Mouse (Mus musculus): ENCODE measurements around the gene Mfsd2a. TPM values are rescaled to one million over a fixed set of nuclear protein-coding genes. Genes with fewer than 3 reads are reported as not detected.

Mfsd2a gene
- polyA plus RNA-seq, 1 experiment from 2014 or later: 8.7 TPM

DNA sequence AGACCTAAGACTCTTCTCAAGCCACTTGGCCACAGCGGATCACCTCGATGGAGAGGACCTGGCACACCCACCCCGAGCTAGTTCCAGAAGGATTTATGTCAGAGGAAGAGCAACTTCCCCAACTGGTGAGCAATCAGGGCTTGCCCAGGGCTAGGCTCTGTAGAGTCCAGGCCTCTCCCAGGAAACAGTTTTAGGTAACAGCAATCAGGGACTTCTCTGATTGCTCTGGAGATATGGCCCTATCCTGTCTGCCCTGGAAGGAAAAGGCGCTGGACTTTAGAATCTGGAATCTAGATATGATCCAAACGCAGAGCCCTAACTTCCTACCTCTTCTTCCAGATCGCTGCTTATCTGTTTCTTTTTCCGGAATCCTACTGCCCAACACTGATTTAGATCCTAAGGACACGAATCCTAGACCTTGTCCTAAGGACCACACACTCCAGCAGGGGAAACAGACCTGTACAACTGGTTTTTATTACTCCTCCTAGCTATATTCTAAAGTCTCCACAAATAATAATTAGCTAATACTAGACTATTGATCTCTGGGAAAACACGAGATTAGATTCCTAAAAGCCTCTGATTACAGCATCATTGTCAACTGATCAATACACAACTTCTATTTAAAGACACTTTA is 25.4 kb downstream of the Mfsd2a start:
- DNase-seq (ENCODE audit: low spot score) (no peak), ATAC-seq (ENCODE audit: insufficient number of reproducible peaks, low FRiP score, low TSS enrichment, low read depth) (no peak)
- no peak overlapping the region for H3K4me3 ChIP-seq (ENCODE audit: low read depth, low read length)
- H3K27me3 ChIP-seq (ENCODE audit: control insufficient read depth, insufficient read depth, low read length): no peaks in the 10 kb centered on the region
- no peak overlapping the region for H3K9ac ChIP-seq (ENCODE audit: low read length)
- H3K9me3 ChIP-seq (ENCODE audit: control insufficient read depth, low read length): no peaks in the 10 kb centered on the region
- no peaks in the 10 kb centered on the region for H3K36me3 ChIP-seq (ENCODE audit: control insufficient read depth, insufficient read depth, low read length)
- H3K27ac ChIP-seq (replicated peaks; ENCODE audit: low read depth, low read length): no peak overlapping the region
- 83% methylated on average over 9 of the region's 9 CpGs for WGBS
- H3K4me1 ChIP-seq (ENCODE audit: control insufficient read depth, insufficient read depth, low read length): no peaks in the 10 kb centered on the region
- no peak overlapping the region for H3K4me2 ChIP-seq (ENCODE audit: low read depth, severe bottlenecking)

GRCm38 (mm10) chr4:122933857-122934256 is 27.1 kb downstream of the Mfsd2a start:
- no peak for DNase-seq (ENCODE audit: low spot score)
- Histone ChIP-seq H3K27ac (replicated peaks; ENCODE audit: low read depth, low read length) (no peak overlapping the region), H3K4me1 (ENCODE audit: control insufficient read depth, insufficient read depth, low read length) (no peaks in the 10 kb centered on the region), H3K9me3 (ENCODE audit: control insufficient read depth, low read length) (no peaks in the 10 kb centered on the region), H3K27me3 (ENCODE audit: control insufficient read depth, insufficient read depth, low read length) (no peaks in the 10 kb centered on the region), H3K4me2 (ENCODE audit: low read depth, severe bottlenecking) (no peak overlapping the region), H3K4me3 (ENCODE audit: low read depth, low read length) (no peak overlapping the region), H3K36me3 (ENCODE audit: control insufficient read depth, insufficient read depth, low read length) (no peaks in the 10 kb centered on the region), H3K9ac (ENCODE audit: low read length) (no peak overlapping the region)
- 56% methylated on average over 3 of the region's 3 CpGs for WGBS
- ATAC-seq (ENCODE audit: insufficient number of reproducible peaks, low FRiP score, low TSS enrichment, low read depth): no peak

GRCm38 (mm10) chr4:122933051-122933591 is 27.9 kb downstream of the Mfsd2a start:
- Histone ChIP-seq H3K9ac (ENCODE audit: low read length) (no peak overlapping the region), H3K36me3 (ENCODE audit: control insufficient read depth, insufficient read depth, low read length) (no peaks in the 10 kb centered on the region), H3K4me2 (ENCODE audit: low read depth, severe bottlenecking) (no peak overlapping the region), H3K9me3 (ENCODE audit: control insufficient read depth, low read length) (no peaks in the 10 kb centered on the region), H3K27ac (replicated peaks; ENCODE audit: low read depth, low read length) (no peak overlapping the region), H3K4me1 (ENCODE audit: control insufficient read depth, insufficient read depth, low read length) (no peaks in the 10 kb centered on the region), H3K27me3 (ENCODE audit: control insufficient read depth, insufficient read depth, low read length) (no peaks in the 10 kb centered on the region), H3K4me3 (ENCODE audit: low read depth, low read length) (no peak overlapping the region)
- no peak for ATAC-seq (ENCODE audit: insufficient number of reproducible peaks, low FRiP score, low TSS enrichment, low read depth)
- no peak for DNase-seq (ENCODE audit: low spot score)
- 76% methylated on average over 3 of the region's 3 CpGs for WGBS

DNA sequence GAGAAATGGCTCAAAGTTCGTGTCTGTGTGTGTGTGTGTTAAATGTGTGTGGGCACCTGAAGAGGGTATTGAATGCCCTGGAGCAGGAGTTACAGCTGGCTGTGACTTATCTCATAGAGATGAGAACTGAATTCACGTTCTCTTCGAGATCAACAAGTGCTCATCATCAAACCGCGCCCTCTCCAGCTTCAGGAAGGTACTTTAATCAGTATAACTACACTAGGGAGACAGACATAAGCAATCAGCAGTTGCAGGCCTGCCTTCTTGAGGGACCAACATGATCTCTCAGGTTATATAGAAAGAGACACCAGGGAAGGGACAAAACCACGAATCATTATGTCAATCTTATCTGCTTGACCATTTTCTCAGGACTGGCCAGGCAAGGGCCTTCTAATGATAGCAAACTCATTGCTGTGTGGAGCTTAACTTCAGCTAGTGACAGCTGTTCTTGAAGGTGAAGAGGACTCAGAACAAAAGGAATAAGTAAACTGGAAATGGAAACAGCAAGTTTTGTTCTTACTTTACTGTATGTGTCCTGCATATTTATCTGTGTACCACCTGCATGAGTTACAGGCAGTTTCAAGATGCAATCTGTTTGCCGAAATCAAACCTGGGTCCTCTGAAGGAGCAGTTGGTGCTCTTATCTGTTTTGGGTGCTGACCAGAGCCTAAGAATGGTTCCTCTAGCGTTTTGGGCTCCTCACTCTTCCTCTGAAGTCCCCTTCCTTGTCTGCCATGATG is 28.6 kb downstream of the Mfsd2a start:
- Histone ChIP-seq H3K4me1 (ENCODE audit: control insufficient read depth, insufficient read depth, low read length) (no peaks in the 10 kb centered on the region), H3K36me3 (ENCODE audit: control insufficient read depth, insufficient read depth, low read length) (no peaks in the 10 kb centered on the region), H3K9me3 (ENCODE audit: control insufficient read depth, low read length) (no peaks in the 10 kb centered on the region), H3K27me3 (ENCODE audit: control insufficient read depth, insufficient read depth, low read length) (no peaks in the 10 kb centered on the region), H3K9ac (ENCODE audit: low read length) (no peak overlapping the region), H3K4me3 (ENCODE audit: low read depth, low read length) (no peak overlapping the region), H3K4me2 (ENCODE audit: low read depth, severe bottlenecking) (no peak overlapping the region), H3K27ac (replicated peaks; ENCODE audit: low read depth, low read length) (no peak overlapping the region)
- ATAC-seq (ENCODE audit: insufficient number of reproducible peaks, low FRiP score, low TSS enrichment, low read depth) (no peak), DNase-seq (ENCODE audit: low spot score) (no peak)
- WGBS: 73% methylated on average over 8 of the region's 8 CpGs

DNA sequence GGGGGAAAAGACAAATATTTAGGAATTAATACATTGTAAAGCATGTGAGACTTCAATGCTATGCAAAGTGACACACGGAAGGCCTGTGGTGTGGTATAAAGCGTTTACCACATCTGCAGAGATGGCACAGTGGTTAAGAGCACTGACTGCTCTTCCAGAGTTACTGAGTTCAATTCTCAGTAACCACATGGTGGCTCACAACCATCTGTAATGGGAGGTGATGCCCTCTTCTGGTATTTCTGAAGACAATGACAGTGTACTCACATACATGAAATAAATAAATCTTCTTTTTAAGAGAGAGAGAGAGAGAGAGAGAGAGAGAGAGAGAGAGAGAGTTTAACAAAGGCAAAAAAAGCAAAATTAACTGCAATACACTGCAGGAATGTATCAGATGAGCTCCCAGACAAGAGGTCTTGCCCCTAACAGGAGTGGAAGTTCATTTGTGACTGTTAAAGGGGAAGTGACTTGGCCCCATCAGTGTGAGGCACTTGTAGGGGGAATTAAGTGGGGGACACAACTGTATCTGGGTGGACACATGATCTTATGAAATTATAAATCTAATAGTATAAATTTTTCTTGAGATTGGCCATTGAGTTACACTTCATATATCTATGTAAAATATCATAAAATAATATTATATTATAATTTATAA is 29.9 kb downstream of the Mfsd2a start:
- ATAC-seq (ENCODE audit: insufficient number of reproducible peaks, low FRiP score, low TSS enrichment, low read depth) (no peak), DNase-seq (ENCODE audit: low spot score) (no peak)
- Histone ChIP-seq H3K9ac (ENCODE audit: low read length) (no peak overlapping the region), H3K27ac (replicated peaks; ENCODE audit: low read depth, low read length) (no peak overlapping the region), H3K4me1 (ENCODE audit: control insufficient read depth, insufficient read depth, low read length) (no peaks in the 10 kb centered on the region), H3K9me3 (ENCODE audit: control insufficient read depth, low read length) (no peaks in the 10 kb centered on the region), H3K36me3 (ENCODE audit: control insufficient read depth, insufficient read depth, low read length) (no peaks in the 10 kb centered on the region), H3K4me2 (ENCODE audit: low read depth, severe bottlenecking) (no peak overlapping the region), H3K4me3 (ENCODE audit: low read depth, low read length) (no peak overlapping the region), H3K27me3 (ENCODE audit: control insufficient read depth, insufficient read depth, low read length) (no peaks in the 10 kb centered on the region)
- 82% methylated on average over 2 of the region's 2 CpGs for WGBS

DNA sequence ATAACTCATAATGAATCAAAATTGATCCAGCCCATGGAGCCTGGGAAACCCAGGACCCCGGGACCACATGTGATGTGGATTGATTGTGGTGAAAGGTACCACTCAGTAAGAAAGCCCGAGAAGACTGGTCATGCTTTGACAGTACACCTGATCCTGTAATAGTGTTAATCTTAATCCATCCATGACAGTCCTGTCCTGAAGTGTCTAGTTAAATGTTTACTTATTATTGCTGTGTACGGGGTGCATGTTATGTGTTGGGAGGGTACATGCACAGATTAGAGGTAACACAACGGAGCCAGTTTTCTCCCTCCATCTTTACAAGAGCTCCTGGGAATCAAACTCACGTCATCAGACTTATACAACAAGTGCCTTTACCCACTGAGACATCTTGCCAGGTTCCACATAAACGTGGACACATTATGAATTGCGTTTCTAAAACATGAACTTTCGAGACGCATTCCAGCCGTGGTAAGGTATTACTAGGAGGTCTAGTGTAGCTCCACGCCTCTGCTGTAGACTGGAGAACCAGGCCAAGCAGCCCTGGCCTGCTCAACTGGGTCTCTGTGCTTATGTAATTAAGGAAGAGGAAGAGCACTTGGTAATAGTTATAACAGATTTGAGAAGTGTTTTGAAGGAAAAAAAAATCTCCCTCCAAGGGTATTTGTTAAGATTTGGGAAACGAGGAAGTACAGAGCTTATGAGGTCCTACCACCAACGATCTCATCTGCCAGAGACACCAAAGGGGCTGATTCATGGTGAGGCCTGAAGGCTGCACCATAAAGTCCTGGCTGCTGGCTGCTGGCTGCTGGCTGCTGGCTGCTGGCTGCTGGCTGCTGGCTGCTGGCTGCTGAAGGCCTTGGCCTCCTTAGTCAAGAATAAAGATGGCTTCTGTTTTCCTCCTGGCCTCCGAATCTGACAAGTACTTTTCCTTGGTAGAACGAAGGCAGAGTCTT is 37.3 kb downstream of the Mfsd2a start:
- H3K27ac ChIP-seq (replicated peaks; ENCODE audit: low read depth, low read length): no peak overlapping the region
- H3K4me3 ChIP-seq (ENCODE audit: low read depth, low read length): no peak overlapping the region
- H3K9me3 ChIP-seq (ENCODE audit: control insufficient read depth, low read length): no peaks in the 10 kb centered on the region
- H3K4me2 ChIP-seq (ENCODE audit: low read depth, severe bottlenecking): no peak overlapping the region
- DNase-seq (ENCODE audit: low spot score) (no peak), ATAC-seq (ENCODE audit: insufficient number of reproducible peaks, low FRiP score, low TSS enrichment, low read depth) (no peak)
- H3K27me3 ChIP-seq (ENCODE audit: control insufficient read depth, insufficient read depth, low read length): no peaks in the 10 kb centered on the region
- H3K36me3 ChIP-seq (ENCODE audit: control insufficient read depth, insufficient read depth, low read length): no peaks in the 10 kb centered on the region
- H3K4me1 ChIP-seq (ENCODE audit: control insufficient read depth, insufficient read depth, low read length): no peaks in the 10 kb centered on the region
- no peak overlapping the region for H3K9ac ChIP-seq (ENCODE audit: low read length)
- 87% methylated on average over 15 of the region's 15 CpGs for WGBS

DNA sequence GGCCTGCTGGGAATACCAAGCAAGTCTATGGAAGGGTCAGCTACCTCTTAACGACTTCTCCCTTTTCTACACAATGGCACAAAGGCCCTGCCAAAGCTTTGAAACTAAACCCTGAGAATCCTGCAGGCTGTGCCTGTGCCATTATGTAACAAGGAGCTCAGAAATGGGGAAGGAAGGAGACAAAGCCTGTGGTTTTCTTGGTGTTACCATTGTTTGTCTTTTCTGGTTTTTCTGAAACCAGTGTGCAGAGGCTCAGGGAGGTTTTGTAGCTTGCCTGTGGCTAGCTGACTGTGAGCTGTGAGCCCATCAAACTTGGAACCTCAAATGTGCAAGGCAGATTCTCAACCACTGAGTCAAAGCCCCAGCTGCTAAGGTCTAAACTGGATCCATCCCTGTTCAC is 38.1 kb downstream of the Mfsd2a start:
- H3K4me2 ChIP-seq (ENCODE audit: low read depth, severe bottlenecking): no peak overlapping the region
- WGBS: 38% methylated on average over 1 of the region's 1 CpGs

DNA sequence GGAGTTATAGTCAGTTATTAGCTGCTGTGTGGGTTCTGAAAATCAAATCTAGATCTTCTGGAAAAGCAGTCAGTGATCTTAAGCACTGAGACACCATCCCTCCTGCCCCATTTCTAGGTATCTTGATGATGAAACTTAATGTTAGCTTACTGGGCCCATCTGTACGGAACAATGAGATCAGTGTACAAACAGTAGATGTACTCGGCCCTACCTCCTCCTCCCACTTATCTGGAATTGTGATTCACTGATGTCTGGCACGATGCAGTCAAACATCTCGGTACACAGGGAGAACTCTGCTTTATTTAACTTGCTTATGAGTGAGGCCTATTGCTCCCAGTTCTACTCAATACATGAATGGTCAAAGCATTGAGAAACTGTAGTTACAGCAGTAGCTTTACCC is 45.0 kb downstream of the Mfsd2a start:
- Histone ChIP-seq H3K9me3 (ENCODE audit: control insufficient read depth, low read length) (no peaks in the 10 kb centered on the region; the same call in 1 of the 2 replicates), H3K4me1 (ENCODE audit: control insufficient read depth, insufficient read depth, low read length) (no peaks in the 10 kb centered on the region), H3K4me2 (ENCODE audit: low read depth, severe bottlenecking) (no peak overlapping the region), H3K9ac (ENCODE audit: low read length) (no peak overlapping the region), H3K27me3 (ENCODE audit: control insufficient read depth, insufficient read depth, low read length) (no peaks in the 10 kb centered on the region), H3K36me3 (ENCODE audit: control insufficient read depth, insufficient read depth, low read length) (no peaks in the 10 kb centered on the region), H3K27ac (replicated peaks; ENCODE audit: low read depth, low read length) (no peak overlapping the region), H3K4me3 (ENCODE audit: low read depth, low read length) (no peak overlapping the region)
- 90% methylated on average over 4 of the region's 4 CpGs for WGBS
- no peak for ATAC-seq (ENCODE audit: insufficient number of reproducible peaks, low FRiP score, low TSS enrichment, low read depth)
- DNase-seq (ENCODE audit: low spot score): no peak

More for the DNA sequence above, 38.1 kb downstream of the Mfsd2a start:
- no peak overlapping the region for H3K4me3 ChIP-seq (ENCODE audit: low read depth, low read length)
- H3K27me3 ChIP-seq (ENCODE audit: control insufficient read depth, insufficient read depth, low read length): no peaks in the 10 kb centered on the region
- H3K9ac ChIP-seq (ENCODE audit: low read length): no peak overlapping the region
- H3K4me1 ChIP-seq (ENCODE audit: control insufficient read depth, insufficient read depth, low read length): no peaks in the 10 kb centered on the region
- H3K36me3 ChIP-seq (ENCODE audit: control insufficient read depth, insufficient read depth, low read length): no peaks in the 10 kb centered on the region
- DNase-seq (ENCODE audit: low spot score): no peak
- no peaks in the 10 kb centered on the region for H3K9me3 ChIP-seq (ENCODE audit: control insufficient read depth, low read length)
- no peak overlapping the region for H3K27ac ChIP-seq (replicated peaks; ENCODE audit: low read depth, low read length)
- ATAC-seq (ENCODE audit: insufficient number of reproducible peaks, low FRiP score, low TSS enrichment, low read depth): no peak

Measured in limb, embryonic 11.5 days (tissue).